Mouse (Mus musculus): ENCODE measurements around the gene Adamts20.

Gene Adamts20

DNA sequence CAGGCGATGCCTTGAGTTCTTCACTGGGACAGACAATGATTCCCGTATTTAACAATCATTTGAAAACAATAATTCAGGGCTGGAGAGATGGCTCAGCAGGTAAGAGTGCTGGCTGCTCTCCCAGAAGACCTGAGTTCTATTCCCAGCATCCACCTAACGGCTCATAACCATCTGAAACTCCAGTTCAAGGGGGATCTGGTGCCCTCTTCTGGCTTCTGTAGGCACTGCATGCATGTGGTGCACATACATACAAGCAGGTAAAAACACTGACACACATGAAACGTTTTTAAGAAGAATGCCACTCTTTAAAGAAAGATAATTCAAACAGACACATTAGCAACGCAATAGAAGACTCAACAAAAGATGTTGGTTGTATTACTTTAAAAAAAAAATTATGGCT, 120.9 kb downstream of the Adamts20 start:
- no peak for DNase-seq (ENCODE audit: low read depth, low spot score)

DNA sequence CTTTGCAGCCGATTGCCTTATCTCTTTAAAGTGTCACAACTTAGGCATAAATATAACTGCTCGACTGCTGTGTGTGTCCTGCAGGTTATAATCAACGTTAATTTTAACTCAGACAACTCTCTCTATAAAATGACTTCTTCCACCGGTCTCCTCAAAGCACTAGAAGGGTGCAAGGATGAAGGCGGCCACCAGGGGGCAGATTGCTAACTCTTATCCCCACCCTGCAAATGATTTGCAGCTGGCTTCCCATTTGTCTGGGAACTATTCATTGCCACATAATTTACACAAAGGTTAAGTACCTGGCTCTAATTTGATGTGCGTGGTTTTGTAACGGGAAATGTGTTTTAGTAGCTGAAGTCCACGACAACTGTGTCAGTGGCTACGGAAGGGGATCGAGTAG, 122.9 kb downstream of the Adamts20 start:
- peak; percentile 64 for DNase-seq (ENCODE audit: low read depth, low spot score)

DNA sequence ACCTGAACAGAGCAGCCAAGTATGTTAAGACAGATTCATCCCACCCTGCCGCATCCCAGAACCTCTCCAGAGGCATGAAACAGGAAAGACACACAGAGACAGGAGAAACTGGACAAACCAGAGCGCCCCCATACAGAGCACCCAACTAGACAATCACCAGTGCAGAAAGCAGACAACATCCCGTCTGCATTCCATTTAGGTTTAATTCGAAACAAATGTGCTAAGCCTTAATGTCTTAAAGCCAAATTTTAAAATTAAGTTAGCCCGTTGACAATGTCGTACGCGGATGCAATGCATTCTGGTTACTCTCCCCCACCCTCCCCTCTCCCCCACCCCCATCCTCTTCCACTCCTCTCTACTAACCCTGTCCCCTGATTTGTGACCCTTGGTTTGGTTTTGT, 126.2 kb downstream of the Adamts20 start:
- DNase-seq (ENCODE audit: low read depth, low spot score): no peak

DNA sequence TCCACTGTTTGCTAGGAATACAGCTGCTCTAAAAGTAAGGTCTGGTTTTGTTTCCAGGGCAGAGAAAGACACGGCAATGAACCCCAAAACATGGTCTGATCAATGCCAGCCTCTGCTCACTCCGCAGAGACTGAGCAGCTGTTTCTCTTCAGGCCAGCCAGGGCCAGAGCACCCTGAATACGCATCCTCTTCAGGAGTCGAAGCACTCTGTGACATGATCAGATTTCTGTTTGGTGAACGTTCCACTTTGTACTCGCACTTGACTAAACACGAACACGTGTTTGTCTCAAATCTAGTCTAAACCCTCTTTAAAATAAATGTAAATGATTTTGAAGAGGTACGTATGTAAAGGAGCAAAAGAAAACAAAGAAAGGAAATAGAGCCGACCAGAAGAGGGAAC, 130.6 kb downstream of the Adamts20 start:
- no peak for DNase-seq (ENCODE audit: low read depth, low spot score)

DNA sequence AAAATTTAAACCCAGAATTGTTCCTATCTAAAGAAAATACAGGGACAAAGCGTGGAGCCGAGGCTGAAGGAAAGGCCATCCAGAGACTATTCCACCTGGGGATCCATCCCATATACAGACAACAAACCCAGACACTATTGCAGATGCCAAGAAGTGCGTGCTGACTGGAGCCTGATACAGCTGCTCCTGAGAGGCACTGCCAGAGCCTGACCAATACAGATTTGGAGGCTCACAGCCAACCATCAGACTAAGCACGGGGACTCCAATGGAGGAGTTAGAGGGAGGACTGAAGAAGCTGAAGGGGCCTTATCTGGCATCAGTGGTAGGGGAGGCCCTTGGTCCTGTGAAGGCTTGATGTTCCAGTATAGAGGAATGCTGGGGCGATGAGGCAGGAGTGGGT, 138.6 kb downstream of the Adamts20 start:
- DNase-seq (ENCODE audit: low read depth, low spot score): no peak

DNA sequence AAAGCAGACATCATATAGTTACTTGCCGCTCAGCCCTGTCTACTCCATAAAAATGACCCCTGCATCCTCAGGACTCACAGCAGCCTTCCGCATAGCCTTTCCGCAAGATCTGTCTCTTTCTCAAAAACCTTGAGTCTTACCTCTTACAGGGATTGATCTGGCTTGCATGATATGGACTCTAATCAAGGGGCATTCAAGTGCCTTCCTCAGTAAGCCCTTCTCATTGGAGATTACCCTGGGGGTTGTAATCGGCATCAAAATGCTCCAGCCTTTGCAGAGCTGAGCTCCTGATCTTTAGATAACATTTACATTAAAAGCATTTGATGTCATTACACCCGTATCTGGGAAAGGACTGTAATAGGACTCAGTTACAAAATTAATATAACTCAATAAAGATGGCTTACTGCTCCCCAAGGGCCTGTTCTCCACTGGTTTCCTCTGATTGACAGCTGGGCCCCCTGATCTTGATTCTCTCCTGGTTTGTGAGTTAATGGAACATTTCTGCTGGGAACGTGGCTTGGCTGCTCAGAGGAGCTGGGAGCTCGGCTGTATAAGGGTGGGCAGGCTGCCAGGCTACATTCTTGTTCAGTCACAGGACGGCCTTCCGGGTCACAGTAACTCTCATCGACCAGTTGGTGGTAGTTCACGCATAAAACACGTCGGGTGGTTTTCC, 139.6 kb downstream of the Adamts20 start:
- peak; percentile 13 for DNase-seq (ENCODE audit: low read depth, low spot score)

DNA sequence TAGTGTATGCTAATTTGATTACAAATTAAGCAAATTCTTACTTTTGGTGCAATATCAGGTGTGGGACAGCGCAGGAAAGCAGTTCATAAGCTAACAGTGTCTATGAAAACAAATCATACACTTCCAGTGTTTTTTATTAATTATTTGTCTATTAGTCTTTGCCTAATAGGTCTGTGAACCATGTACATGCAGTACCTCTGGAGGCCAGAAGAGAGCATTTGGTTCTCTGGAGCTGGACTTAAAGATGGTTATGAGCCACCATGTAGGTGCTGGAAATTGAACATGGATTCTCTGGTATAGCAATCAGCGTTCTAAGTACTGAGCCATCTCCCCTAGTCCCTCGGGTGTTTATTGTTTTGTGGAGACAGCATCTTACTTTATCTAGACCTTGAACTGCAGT, 149.0 kb downstream of the Adamts20 start:
- no peak for DNase-seq (ENCODE audit: low read depth, low spot score)

DNA sequence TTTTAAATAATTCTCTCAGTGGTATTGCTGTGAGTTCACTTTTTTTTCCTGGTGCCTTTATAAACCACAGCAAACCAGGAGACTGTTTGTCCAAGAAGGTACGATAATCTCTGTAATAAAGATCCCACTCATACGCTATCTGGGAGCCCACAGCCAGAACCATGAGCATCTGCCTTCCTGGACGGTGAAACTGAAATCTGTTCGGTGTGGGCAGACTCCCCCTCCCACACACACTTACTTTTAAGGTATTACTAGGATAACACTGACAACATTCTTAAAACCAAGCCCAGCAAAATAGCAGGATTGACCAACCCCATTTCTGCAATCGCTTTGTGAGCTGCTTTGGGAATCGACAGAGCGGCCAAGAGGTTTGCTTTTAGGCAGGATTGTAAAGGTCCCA, 155.5 kb downstream of the Adamts20 start:
- no peak for DNase-seq (ENCODE audit: low read depth, low spot score)

DNA sequence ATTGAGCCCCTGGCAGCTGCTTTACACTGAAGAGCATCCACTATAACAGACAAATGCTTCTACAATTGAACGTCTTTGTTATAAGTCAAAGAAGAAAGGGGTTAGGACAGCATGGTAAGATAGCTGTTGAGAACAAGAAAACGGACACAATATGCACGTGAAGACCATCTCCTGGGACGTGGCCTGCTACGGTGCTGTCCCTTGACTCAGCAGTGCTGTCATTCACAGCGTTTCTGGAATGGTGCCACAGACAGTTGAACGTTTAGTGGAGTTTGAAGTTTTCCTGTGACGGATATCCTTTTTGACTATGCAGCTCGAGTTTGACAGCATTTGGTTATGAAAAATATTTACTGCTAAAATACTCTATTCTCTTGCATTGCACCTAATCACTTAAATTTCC, 157.3 kb downstream of the Adamts20 start:
- no peak for DNase-seq (ENCODE audit: low read depth, low spot score)

DNA sequence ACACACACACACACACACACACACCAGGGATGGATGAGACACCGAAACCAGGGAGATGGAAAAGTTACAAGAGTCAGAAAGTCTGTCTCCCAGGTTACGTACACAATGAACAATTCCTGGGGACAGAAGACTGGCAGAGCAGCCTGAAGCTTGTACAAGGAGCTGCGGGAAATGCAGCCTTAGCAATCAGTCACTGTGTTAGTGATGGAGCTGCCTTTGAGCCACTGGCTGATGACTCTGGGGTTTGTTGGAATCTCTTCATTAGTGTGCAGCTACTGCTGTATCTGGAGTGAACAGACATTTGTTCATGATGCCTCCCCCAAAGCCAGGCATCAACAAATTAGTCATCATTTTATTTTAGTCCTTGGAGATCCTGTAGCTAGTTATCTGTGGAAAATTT, 162.1 kb downstream of the Adamts20 start:
- DNase-seq (ENCODE audit: low read depth, low spot score): no peak

DNA sequence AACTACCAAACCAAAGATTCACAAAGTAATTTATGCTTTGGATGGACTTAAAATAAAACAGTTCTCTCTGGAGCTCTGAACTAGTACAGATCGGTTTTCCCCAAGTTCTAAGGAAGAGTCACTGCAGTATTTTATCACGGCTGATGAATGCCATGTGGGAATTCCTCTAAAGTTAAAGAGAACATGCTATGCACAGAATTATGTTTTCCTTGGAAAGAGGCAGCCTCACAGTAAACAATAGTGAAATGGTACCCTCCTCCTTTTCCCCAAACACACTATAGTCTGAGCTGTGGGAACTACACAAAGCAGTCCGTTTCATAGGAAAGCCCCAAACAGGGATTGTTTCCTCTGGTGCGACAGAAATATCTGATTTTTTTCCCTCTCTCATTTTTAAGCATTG, 171.1 kb downstream of the Adamts20 start:
- DNase-seq (ENCODE audit: low read depth, low spot score): no peak

DNA sequence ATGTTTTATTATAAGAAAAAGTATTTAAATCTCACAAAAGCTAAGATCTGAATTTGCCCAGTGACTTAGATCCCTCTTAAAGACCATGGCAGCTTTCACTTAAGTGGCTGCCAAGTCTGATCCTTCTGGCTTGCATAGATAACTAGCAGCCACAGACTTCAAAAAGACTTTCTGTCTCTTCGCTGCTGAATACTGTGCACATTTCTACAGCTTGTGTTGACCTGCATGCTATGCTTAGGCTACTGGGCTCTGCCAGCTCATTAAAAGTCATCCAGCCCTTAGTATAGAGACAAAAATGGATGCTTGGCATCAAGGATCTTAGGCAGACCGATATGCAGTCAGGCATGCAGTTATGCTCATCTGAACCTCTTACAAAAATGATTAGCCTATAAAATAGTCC, 177.2 kb downstream of the Adamts20 start:
- DNase-seq (ENCODE audit: low read depth, low spot score): no peak

DNA sequence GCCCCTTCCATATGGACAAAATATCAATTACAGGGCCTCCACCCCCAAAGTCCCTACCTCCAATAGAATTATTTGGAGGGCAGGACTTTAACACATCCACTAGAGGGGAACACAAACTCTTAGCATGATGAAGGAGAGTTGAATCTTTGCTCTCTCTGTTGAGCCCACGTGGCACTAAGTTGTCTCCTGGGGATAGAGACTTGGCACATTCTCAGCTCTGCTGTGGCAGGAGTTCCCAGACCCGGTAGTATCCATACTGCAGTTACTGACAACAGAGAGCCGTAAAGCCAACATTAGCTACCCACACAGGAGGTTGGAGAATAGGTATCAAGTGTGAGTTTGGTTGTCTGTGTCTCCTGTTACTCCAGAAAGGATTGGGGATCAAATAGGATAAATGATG, 177.7 kb downstream of the Adamts20 start:
- DNase-seq (ENCODE audit: low read depth, low spot score): no peak

DNA sequence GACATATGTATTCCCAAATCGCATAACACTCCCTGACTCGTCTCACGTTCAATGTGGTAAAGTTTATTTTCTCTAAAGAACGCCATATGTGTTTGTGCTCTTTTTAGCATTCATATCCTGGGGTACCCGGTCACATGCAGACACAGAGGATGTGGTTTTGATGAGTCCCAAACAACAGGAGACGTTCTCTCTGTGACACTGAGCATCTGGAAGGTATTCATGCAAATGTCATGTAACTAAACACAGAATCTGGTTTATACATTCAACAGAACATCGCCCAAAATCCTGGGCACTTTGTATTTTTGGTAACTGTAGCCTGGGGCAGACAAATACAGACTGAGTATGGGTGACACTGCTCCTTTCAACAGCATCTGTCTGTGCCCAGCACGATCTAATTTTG, 188.8 kb downstream of the Adamts20 start:
- no peak for DNase-seq (ENCODE audit: low read depth, low spot score)

DNA sequence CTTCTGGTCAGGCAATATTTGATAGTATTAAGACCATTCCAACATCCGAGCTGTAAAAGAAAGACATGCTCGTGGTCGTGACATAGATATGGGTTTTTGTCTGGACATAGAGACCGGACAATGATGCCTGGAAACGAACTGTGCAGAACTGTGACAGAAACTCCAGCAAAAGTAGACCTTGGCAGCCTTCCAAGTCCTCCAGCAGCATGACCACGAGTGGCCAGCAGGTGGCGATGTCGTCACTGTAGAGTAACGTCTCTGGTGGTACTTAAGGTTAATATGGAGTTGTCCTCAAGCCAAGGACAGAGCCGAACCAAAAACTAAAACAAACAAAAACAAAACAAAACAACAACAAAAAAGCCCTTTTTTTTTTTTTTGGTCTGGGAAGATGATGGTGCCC, 199.6 kb downstream of the Adamts20 start:
- DNase-seq (ENCODE audit: low read depth, low spot score): peak; percentile 63

DNA sequence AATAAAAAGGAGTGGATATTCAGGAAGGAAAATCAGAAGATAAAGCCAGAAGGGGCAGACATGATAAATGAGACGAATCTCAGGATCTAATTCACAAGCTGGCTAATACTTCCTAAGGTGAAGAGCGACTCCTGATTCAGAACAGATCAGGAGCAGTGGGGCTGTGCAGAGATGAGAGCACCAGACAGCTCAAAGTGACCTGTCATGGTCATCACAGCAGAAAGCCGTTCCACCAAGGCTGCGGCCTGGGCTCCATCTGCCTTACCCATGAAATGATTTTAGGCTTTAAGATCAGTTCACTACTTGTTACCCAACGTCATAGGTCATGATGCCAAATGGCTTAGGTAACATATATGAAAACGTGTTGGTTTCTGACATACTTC, 200.7 kb downstream of the Adamts20 start:
- no peak for DNase-seq (ENCODE audit: low read depth, low spot score)

DNA sequence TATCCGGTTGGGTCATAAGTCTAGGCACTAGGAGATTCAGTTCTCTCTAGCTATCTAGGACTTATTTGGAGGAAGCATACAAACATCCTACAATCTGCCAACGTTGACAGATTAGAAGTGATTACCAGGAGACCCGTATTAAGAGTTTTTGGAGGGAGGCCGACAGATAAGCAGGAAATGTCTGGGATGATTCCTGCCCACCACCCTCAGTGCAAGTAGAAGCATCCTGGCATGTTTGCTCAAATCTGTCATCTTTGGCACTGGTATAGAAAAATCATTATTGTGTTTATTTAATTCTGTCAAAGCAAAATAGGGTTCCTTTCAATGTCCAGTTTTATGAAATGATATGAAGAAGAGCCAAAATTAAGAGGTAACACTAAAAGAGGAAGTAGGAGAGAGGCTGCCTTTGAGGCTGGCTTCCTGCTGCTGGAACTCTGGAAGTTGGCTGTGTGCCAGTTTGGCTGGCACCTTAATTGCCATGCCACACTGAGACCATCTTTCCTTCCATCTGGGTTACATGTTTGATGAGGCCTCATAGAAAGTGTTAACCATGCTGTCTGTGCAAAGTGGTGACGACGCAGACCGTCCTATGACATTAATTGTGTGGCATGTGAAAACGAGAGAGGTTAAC, 201.2 kb downstream of the Adamts20 start:
- DNase-seq (ENCODE audit: low read depth, low spot score): no peak

DNA sequence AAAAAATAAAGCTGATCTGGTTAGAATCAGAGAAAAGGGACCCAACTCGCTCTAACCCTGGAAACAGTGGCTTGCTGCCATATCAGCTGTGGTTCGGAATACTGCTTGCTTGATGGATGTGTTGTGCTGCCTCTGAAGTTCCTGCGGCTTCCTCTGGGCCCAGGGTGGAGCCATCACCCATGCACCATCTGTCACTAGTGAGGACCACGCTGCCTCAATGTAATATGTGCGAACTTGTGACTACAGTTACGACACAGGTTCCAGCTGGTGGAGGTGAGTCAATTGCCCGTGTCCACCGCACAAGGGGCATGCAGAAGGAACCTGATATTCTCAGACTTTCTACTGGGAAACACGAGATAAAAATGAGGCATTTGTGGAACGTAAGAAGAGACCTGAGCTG, 202.0 kb downstream of the Adamts20 start:
- DNase-seq (ENCODE audit: low read depth, low spot score): no peak

DNA sequence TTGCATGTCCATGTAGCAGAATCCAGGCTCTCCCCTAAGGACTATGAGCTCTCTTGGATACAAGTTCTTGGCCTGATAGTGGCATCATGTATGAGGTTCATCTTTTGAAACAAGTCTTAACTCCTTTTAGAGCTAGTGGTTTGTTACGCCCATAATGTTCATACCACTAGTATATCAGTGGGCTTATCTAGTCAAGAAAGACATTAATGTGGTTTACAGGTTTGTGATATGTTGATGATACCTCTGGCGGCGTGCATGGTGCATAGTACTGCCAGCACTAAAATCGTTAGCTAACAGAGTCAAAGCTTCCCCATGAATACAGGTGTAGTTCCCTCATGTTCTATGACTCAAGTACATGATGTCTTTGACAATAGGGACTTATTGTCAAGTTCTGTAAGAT, 205.7 kb downstream of the Adamts20 start:
- DNase-seq (ENCODE audit: low read depth, low spot score): no peak

DNA sequence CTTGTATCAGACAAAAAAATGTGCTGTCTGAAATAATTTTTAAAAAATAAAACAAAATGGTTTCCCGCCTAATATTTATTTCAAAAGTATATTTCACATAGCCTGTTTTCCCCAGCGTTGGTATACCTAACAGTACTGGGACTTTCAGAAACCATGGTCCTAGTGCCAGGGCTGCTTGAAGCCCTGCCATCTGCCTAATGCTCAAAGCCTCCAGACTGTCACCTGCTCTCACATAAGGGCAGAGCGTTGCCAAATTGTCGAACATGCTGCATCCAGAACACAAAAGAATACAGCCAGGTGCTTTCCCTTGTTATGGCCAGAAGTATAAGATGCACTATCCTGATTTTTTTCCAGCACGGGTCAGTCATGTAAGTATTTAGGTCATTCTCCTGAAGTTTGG, 209.7 kb downstream of the Adamts20 start:
- DNase-seq (ENCODE audit: low read depth, low spot score): no peak

DNA sequence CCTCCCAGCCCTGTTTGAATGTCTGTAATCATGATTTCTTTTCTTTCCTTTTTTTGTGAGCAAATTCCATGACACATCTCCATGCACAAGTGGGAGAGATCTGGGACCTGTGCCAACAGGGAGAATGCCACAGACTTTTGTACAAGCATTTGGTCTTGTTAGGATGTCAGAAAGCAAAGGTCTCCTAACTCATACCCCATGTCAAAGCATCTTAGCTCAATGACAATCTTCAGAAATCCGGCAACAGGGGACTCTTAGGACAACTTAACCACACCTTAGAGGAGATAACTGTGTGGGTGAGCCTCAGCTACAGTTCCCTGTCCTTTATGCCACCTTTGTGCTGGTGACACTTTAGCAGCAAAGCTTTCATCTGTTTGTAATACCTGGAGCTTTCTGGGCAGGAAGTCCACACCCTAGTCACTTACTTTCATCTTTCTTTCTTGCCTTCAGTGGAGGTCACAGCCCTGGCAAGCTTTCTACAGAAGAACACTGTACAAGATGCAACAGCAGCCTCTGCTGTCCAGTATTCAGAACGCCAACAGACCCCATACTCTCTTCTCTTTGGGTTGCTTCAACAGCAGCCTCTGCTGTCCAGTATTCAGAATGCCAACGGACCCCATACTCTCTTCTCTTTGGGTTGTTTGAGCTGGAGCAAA, 210.2 kb downstream of the Adamts20 start:
- peak; percentile 28 for DNase-seq (ENCODE audit: low read depth, low spot score)

DNA sequence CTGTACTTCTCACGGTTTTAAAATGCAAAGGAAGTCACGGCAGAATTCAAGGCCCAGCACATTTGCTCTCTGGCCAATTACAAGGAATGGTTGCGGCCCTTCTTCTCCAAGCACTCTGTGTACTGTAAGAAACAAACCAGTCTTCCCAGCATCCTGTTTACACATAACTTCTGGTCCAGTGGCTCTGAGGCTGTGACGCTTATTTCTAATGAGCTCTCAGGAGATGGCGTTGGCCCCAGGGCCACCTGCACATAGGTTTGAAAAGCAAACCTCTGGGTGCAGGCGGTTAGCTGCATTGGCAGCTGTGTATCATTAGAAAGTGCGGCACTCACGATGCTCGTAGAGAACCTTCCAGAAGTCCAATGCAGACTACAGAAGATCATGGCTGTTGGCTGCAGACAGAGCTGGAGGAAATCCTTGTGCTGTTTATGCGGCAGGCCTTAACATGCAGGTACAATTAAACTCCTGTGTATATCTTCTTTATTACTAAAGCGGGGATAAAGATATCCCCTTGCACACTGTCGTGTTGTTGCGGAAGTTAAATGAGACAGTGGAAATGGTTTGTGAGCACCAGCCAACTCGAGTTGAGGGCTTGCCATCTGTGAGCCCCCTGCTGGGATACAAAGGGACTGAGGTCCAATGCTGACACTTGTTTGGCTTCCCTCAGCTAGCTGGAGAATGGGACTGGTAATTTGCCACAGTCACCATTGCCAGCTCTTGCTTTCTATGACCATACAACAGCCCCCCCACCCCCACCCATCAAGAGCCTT, 210.9 kb downstream of the Adamts20 start:
- DNase-seq (ENCODE audit: low read depth, low spot score): no peak
